Mouse (Mus musculus): ENCODE data around the gene Polr1d. TPM values are rescaled to one million over a fixed set of nuclear protein-coding genes. Genes with fewer than 3 reads are reported as not detected.
A peak's percentile ranks its signal among the peaks of the same experiment; 100 is the strongest.

Gene Polr1d
- polyA plus RNA-seq, 1 experiment from 2014 or later, result 161 TPM

- no peak for TF ChIP-seq CTCF (IDR thresholded peaks at IDR 0.05; ENCODE audit: low read depth)
- no peak overlapping the region for H3K4me3 ChIP-seq (replicated peaks; ENCODE audit: low read depth, low read length)
- H3K36me3 ChIP-seq (ENCODE audit: insufficient read depth, low read length), result no peaks in the 10 kb centered on the region
- no peak overlapping the region for H3K9ac ChIP-seq (ENCODE audit: low read depth, low read length)
- peaks cover 13% of the 10 kb centered on the region; the same call in 1 of the 2 replicates for H3K4me1 ChIP-seq (replicated peaks; ENCODE audit: insufficient read depth, low read length)
- H3K27me3 ChIP-seq (ENCODE audit: insufficient read depth, low read length), result no peaks in the 10 kb centered on the region
- 32% methylated on average over 19 of the region's 19 CpGs for WGBS
- H3K4me2 ChIP-seq (ENCODE audit: low read length), result no peak overlapping the region
- H3K9me3 ChIP-seq (replicated peaks; ENCODE audit: low read length), result no peaks in the 10 kb centered on the region
- no peak for DNase-seq (ENCODE audit: low spot score)
- H3K27ac ChIP-seq, result no peak overlapping the region
- ATAC-seq (replicated peaks; ENCODE audit: low FRiP score, low read depth), result no peak
These were observed 27.2 kb upstream of the Polr1d start for GRCm38 (mm10) chr5:147049544-147050209.

GRCm38 (mm10) chr5:147050816-147051499, 25.9 kb upstream of the Polr1d start:
- no peak overlapping the region for H3K9ac ChIP-seq (ENCODE audit: low read depth, low read length)
- H3K4me2 ChIP-seq (ENCODE audit: low read length), result peak overlapping the region; percentile 35
- peaks cover 7% of the 10 kb centered on the region; the same call in 1 of the 2 replicates for H3K4me1 ChIP-seq (replicated peaks; ENCODE audit: insufficient read depth, low read length)
- ATAC-seq (replicated peaks; ENCODE audit: low FRiP score, low read depth), result no peak
- no peak for DNase-seq (ENCODE audit: low spot score)
- no peaks in the 10 kb centered on the region for H3K36me3 ChIP-seq (ENCODE audit: insufficient read depth, low read length)
- H3K4me3 ChIP-seq (replicated peaks; ENCODE audit: low read depth, low read length), result no peak overlapping the region; the same call in 1 of the 2 replicates
- H3K27ac ChIP-seq, result no peak overlapping the region
- no peaks in the 10 kb centered on the region for H3K27me3 ChIP-seq (ENCODE audit: insufficient read depth, low read length)
- no peaks in the 10 kb centered on the region for H3K9me3 ChIP-seq (replicated peaks; ENCODE audit: low read length)
- 47% methylated on average over 13 of the region's 13 CpGs for WGBS
- TF ChIP-seq CTCF (IDR thresholded peaks at IDR 0.05; ENCODE audit: low read depth), result no peak

- Histone ChIP-seq H3K27ac (no peak overlapping the region), H3K9ac (ENCODE audit: low read depth, low read length) (no peak overlapping the region), H3K4me2 (ENCODE audit: low read length) (peak overlapping the region; percentile 35), H3K36me3 (ENCODE audit: insufficient read depth, low read length) (no peaks in the 10 kb centered on the region), H3K9me3 (replicated peaks; ENCODE audit: low read length) (no peaks in the 10 kb centered on the region), H3K4me1 (replicated peaks; ENCODE audit: insufficient read depth, low read length) (peaks cover 7% of the 10 kb centered on the region; the same call in 1 of the 2 replicates), H3K27me3 (ENCODE audit: insufficient read depth, low read length) (no peaks in the 10 kb centered on the region), H3K4me3 (replicated peaks; ENCODE audit: low read depth, low read length) (no peak overlapping the region)
- WGBS, result 33% methylated on average over 29 of the region's 29 CpGs
- no peak for TF ChIP-seq CTCF (IDR thresholded peaks at IDR 0.05; ENCODE audit: low read depth)
- DNase-seq (ENCODE audit: low spot score), result no peak
- ATAC-seq (replicated peaks; ENCODE audit: low FRiP score, low read depth), result no peak
These were observed 25.1 kb upstream of the Polr1d start for GRCm38 (mm10) chr5:147051500-147052308.

- no peaks in the 10 kb centered on the region for H3K36me3 ChIP-seq (ENCODE audit: insufficient read depth, low read length)
- no peak for TF ChIP-seq CTCF (IDR thresholded peaks at IDR 0.05; ENCODE audit: low read depth)
- ATAC-seq (replicated peaks; ENCODE audit: low FRiP score, low read depth), result no peak
- no peaks in the 10 kb centered on the region for H3K27me3 ChIP-seq (ENCODE audit: insufficient read depth, low read length)
- no peak overlapping the region for H3K27ac ChIP-seq
- no peaks in the 10 kb centered on the region for H3K9me3 ChIP-seq (replicated peaks; ENCODE audit: low read length)
- H3K4me2 ChIP-seq (ENCODE audit: low read length), result peak overlapping the region; percentile 35; the same call in 1 of the 2 replicates
- H3K9ac ChIP-seq (ENCODE audit: low read depth, low read length), result no peak overlapping the region
- DNase-seq (ENCODE audit: low spot score), result no peak
- no peak overlapping the region for H3K4me3 ChIP-seq (replicated peaks; ENCODE audit: low read depth, low read length)
- WGBS, result 54% methylated on average over 4 of the region's 4 CpGs
- H3K4me1 ChIP-seq (replicated peaks; ENCODE audit: insufficient read depth, low read length), result peaks cover 7% of the 10 kb centered on the region; the same call in 1 of the 2 replicates
These were observed 24.6 kb upstream of the Polr1d start for GRCm38 (mm10) chr5:147052309-147052558.

GRCm38 (mm10) chr5:147053071-147053470, 23.8 kb upstream of the Polr1d start:
- Histone ChIP-seq H3K36me3 (ENCODE audit: insufficient read depth, low read length) (no peaks in the 10 kb centered on the region), H3K4me1 (replicated peaks; ENCODE audit: insufficient read depth, low read length) (peaks cover 7% of the 10 kb centered on the region; the same call in 1 of the 2 replicates), H3K27ac (no peak overlapping the region), H3K9me3 (replicated peaks; ENCODE audit: low read length) (no peaks in the 10 kb centered on the region), H3K9ac (ENCODE audit: low read depth, low read length) (no peak overlapping the region), H3K4me3 (replicated peaks; ENCODE audit: low read depth, low read length) (no peak overlapping the region), H3K4me2 (ENCODE audit: low read length) (no peak overlapping the region), H3K27me3 (ENCODE audit: insufficient read depth, low read length) (no peaks in the 10 kb centered on the region)
- TF ChIP-seq CTCF (IDR thresholded peaks at IDR 0.05; ENCODE audit: low read depth), result no peak
- DNase-seq (ENCODE audit: low spot score) (no peak), ATAC-seq (replicated peaks; ENCODE audit: low FRiP score, low read depth) (no peak)
- WGBS, result 85% methylated on average over 6 of the region's 6 CpGs

GRCm38 (mm10) chr5:147053481-147053880, 23.4 kb upstream of the Polr1d start:
- DNase-seq (ENCODE audit: low spot score) (no peak), ATAC-seq (replicated peaks; ENCODE audit: low FRiP score, low read depth) (no peak)
- no peaks in the 10 kb centered on the region for H3K9me3 ChIP-seq (replicated peaks; ENCODE audit: low read length)
- TF ChIP-seq CTCF (IDR thresholded peaks at IDR 0.05; ENCODE audit: low read depth), result no peak
- H3K27ac ChIP-seq, result no peak overlapping the region
- 82% methylated on average over 3 of the region's 3 CpGs for WGBS
- H3K4me3 ChIP-seq (replicated peaks; ENCODE audit: low read depth, low read length), result no peak overlapping the region
- H3K9ac ChIP-seq (ENCODE audit: low read depth, low read length), result no peak overlapping the region
- no peaks in the 10 kb centered on the region for H3K27me3 ChIP-seq (ENCODE audit: insufficient read depth, low read length)
- H3K4me2 ChIP-seq (ENCODE audit: low read length), result no peak overlapping the region
- H3K4me1 ChIP-seq (replicated peaks; ENCODE audit: insufficient read depth, low read length), result peaks cover 7% of the 10 kb centered on the region; the same call in 1 of the 2 replicates
- H3K36me3 ChIP-seq (ENCODE audit: insufficient read depth, low read length), result no peaks in the 10 kb centered on the region
